Mouse (Mus musculus) CD4-positive, CD25-positive, alpha-beta regulatory T cell, adult 4 months (primary cell): ENCODE results near the gene Tgoln1. TPM values are rescaled to one million over a fixed set of nuclear protein-coding genes. Genes with fewer than 3 reads are reported as not detected.
A peak's percentile ranks its signal among the peaks of the same experiment; 100 is the strongest.

Experiments
- ATAC-seq: one replicate; pipeline ENCODE4 v1.8.0; 2017
- polyA plus RNA-seq, 2 experiments: library from polyadenylated mRNA; unstranded; fragments of 100-300 nt; shearing (Covaris generic); gene quantifications; one replicate each; pipeline ENCODE4 v1.2.1; 2017

Tgoln1 gene
- polyA plus RNA-seq, 2 experiments from 2014 or later: 114 to 143 TPM

DNA sequence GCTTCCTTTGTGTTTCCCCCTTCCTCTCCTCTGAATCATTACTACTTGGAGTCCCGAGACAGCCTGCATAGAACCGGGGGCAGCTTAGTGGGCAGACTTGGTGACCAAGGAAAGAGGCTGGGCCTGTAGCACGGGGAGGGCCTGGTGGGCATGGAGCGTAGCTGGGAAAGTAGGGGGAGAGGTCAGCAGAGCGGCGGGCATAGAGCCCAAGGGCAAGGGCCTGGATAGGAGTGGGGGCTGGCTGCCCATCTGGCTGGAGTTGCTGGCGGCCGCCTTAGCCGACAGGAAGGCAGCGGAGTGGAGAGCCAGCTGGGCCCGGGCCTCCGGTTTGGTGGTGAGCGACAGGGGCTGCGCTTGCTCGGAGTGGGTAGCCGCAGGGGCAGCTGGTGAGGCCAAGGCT is 10.5 kb upstream of the Tgoln1 start:
- no peak for ATAC-seq

DNA sequence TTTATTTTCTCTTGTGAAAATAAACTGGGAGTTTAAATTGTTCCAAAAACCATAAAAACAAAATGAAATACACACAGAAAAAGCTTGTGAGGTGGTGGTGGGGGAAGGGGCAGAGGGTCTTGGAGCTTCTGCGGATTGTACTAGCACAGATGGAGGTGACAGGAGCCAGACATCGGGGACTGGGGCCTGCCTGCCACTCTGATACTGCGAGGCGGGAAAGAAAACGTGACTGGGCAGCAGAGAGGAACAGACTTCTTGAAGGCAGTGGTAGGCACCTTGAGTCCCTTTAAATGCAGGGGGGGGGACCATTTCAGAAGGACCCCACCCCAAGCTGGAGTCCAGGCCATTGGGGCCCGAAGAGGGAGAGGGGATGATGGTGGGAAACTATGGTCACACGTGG is 9.6 kb upstream of the Tgoln1 start:
- ATAC-seq: no peak

DNA sequence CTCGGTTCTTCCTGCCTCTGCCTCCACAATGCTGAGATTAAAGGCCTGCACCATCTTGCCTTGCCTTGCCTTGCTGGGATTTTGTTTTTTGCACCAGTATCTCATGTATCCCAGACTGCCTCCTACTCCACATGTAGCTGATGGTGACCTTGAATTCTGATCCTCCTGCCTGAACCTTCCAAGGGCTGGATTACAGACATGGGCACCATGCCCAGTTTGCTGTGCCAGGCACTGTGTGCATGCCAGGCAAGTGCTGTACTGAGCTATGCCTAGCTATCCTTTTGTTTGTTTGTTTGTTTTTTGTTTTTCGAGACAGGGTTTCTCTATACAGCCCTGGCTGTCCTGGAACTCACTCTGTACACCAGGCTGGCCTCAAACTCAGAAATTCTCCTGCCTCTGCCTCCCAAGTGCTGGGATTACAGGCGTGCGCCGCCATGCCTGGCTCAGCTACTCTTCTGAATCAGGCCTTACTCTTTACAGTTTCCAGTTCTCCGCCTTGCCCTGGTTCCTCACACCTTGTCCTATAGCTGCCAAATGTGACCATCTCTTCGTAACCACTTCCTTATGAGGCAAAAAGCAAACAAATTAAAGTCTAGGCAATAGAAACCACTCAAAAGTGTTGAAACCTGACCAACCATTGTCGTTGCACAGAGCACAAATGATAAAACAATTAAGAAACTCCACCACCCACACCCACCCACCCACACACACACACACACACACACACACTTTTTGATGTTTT is 7.0 kb upstream of the Tgoln1 start:
- no peak for ATAC-seq

- ATAC-seq: no peak
Measured at GRCm38 (mm10) chr6:72622917-72623316, 6.1 kb upstream of the Tgoln1 start.

DNA sequence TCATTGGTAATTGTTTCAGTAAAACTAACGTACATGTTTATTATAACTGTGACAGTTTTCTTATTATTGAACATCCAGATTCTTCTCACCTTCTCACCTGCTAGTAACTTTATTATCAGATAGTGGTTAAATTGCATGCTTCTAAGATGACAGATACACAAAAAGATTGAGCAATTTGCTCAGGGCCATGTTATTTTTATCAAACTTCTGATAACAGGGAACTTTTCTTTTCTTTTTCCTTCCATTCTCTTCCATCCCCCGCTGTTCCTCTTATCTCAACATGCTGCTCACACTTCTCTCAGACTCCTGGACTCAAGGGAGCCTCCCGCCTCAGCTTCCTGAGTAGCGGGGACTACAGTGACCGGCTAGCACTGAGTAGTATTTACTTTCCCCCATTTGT is 4.1 kb upstream of the Tgoln1 start:
- ATAC-seq: no peak

- ATAC-seq: no peak
Measured at GRCm38 (mm10) chr6:72619734-72620532, 3.1 kb upstream of the Tgoln1 start.

- peak; percentile 25 for ATAC-seq
Measured at GRCm38 (mm10) chr6:72615561-72616375, 1.0 kb downstream of the Tgoln1 start.

DNA sequence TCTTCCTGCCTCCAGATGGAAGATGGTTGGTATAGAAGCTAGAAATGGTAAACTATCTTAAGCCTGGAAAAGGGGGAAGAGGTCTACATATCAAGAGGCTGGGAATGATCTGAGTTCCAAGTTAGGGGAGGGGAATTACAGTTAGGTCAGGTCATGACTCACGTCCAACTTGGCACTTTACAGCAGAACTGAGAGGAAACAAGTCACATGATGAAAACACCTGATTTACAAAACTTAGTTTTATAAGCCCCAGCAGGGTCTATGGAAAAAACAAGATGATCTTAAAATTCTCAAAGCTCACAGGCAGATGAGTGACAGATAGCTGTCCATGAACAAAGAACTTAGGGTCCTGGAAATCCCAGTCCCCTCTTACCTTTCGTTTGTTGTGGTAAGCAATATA is 1.6 kb downstream of the Tgoln1 start:
- ATAC-seq: no peak

- no peak for ATAC-seq
Measured at GRCm38 (mm10) chr6:72610261-72610660, 6.5 kb downstream of the Tgoln1 start.

- no peak for ATAC-seq
Measured at GRCm38 (mm10) chr6:72608662-72609184, 8.1 kb downstream of the Tgoln1 start.

DNA sequence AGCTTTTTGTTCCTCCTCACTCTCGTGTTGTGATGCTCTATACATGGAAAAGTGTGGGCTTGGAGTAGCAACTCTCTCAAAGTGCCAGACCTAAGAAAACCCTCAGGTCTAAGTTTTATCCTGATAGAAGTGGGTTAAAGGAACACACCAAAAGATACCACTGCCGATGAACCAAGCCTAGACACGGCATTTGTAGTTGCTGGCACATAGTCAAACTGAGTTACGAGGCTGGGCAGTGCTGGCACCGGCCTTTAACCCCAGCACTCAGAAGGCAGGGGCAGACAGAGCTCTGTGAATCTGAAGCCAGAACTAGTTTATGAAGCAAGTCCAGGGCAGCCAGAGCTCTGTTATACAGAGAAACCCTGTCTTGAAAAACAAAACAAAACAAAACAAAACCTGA is 9.1 kb downstream of the Tgoln1 start:
- no peak for ATAC-seq

DNA sequence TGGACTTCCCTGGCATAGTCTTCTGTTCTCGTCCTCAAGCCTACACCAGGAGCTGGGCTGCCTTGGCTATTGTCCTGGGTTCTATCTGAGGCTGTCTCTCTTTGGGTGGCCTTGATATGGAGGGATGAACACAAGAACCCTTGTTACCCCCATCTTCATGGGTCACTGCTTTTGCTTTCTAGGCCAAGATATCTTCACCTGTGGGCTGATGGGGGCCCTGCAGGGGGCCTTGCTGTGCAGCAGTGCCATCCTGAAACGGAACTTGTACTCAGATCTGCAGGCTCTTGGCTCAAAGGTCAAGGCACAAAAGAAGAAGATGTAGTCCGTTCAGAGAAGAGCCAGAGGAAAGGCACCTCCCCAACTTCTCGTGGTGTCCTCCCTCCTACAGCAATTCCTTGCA is 9.7 kb downstream of the Tgoln1 start:
- ATAC-seq: no peak

DNA sequence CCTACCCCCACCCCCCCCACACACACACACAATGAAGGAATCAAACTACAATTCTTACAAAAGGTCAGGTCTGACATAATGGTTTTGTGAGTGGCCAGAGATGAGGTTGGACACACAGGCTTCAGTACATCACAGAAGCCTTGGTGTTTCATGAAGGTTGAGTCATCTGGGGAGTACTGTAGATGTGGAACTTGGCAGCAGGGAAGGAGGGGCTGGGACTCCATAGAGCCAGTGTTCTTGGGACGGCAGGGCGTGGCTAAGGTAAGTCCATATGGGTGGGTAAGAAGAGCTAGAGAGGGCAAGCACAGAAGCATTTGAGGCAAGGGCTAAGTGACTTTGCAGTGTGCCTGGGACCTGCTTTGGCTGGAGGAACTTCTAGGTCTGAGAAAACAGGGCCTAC is 12.7 kb downstream of the Tgoln1 start:
- no peak for ATAC-seq

- ATAC-seq: peak; percentile 68
Measured at GRCm38 (mm10) chr6:72601732-72602131, 15.1 kb downstream of the Tgoln1 start.

GRCm38 (mm10) chr6:72600771-72601170 is 16.0 kb downstream of the Tgoln1 start:
- ATAC-seq: no peak

- ATAC-seq: no peak
Measured at GRCm38 (mm10) chr6:72600216-72600615, 16.6 kb downstream of the Tgoln1 start.

GRCm38 (mm10) chr6:72598791-72599557 is 17.8 kb downstream of the Tgoln1 start:
- no peak for ATAC-seq

GRCm38 (mm10) chr6:72597956-72598753 is 18.6 kb downstream of the Tgoln1 start, which contains the start of the genes Elmod3 and Retsat:
TSS of gene Elmod3 (minus strand) at chr6:72598413.
TSS of gene Retsat (plus strand) at chr6:72598475.
- ATAC-seq: peak; percentile 86

- no peak for ATAC-seq
Measured at GRCm38 (mm10) chr6:72597083-72597874, 19.5 kb downstream of the Tgoln1 start.

DNA sequence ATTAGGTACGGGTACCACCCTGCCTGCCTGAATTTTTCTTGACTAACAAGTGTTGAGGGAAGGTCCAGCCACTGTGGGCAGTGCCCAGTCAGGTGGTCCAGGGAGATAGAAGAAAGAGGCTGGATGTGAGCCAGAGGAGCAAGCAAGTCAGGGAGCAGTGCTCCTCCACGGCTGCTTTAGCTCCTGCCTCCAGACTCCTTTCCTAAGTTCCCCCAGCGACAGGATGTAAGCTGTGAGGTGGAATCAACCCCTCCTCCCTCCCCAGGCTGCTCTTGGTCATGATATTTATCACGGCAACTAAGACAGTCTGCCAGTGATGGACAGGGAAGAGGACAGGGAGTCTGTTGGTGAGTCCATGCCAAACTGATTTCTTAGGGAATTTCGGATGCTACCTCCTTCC is 22.9 kb downstream of the Tgoln1 start:
- no peak for ATAC-seq
